ENCODE assay signal across 25 mouse cellular contexts in the genomic region with DNA sequence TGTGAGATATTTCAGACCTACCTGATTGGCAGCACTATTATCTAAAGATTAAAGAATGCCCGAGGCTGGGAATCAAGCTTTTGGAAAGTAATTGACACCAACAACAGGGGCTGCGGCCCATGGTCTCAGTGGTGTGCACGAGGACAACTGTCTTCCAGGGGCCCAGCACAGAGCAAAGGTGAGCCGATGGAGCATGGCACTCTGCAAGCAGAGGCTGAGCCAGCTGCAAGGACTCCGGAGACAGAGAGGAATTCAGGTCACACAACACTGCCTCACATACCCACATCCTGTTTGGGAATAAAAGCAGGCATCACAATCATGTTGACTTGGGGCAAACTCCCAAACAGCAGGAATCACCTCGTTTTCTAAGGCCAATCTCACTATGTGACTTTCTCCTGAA. TPM values are rescaled to one million over a fixed set of nuclear protein-coding genes. Genes with fewer than 3 reads are reported as not detected.
DNase-seq lines count a peak whose midpoint lies in the region; ATAC-seq and TF ChIP-seq lines count a peak whose summit lies in the region.
"Had no signal": no experiment of that assay in that cellular context is flagged by ENCODE, and none has a peak within 500 bp of the region (broad histone marks: within the 10 kb centered on the region; RNA-seq: fewer than 3 reads in every experiment).

No protein-coding gene starts in this region.

- DNase-seq in forebrain, embryonic 10.5 days (ENCODE audit: extremely low spot score, low spot score): peak; percentile 14
- DNase-seq in retina, postnatal 1 day: peak; percentile 32
- DNase-seq in retina, embryonic 14.5 days (ENCODE audit: low spot score): no peak
- DNase-seq in kidney, postnatal 36 days: peak; percentile 14 to 43
- peak; percentile 49 for DNase-seq in thymus, postnatal 4 days
- DNase-seq in frontal cortex, postnatal 25 days (ENCODE audit: low spot score in 2 of 2): no peak
- DNase-seq in layer of hippocampus, adult 2 months (ENCODE audit: low spot score in 2 of 2): no peak
- DNase-seq: adrenal gland, postnatal 25 days; cerebellum, adult 11-12 months; cerebellum, postnatal 25 days; gastrocnemius, postnatal 25 days; heart, adult 2 months; heart, postnatal 4 days; layer of hippocampus, postnatal 36 days; liver, embryonic 13.5 days; lung, embryonic 14.5 days; lung, postnatal 36 days; right cerebral cortex, postnatal 25 days had no signal

- no peaks in the 10 kb centered on the region; the same call in 1 of the 2 replicates for H3K27me3 ChIP-seq in forebrain, embryonic 10.5 days (ENCODE audit: poor library complexity, severe bottlenecking)
- no peaks in the 10 kb centered on the region for H3K27me3 ChIP-seq in forebrain, embryonic 12.5 days
- H3K27me3 ChIP-seq: heart, embryonic 15.5 days; limb, embryonic 13.5 days; liver, embryonic 13.5 days; neural tube, embryonic 12.5 days had no signal

- ATAC-seq in forebrain, embryonic 12.5 days (ENCODE audit: low FRiP score): no peak
- ATAC-seq: forebrain, embryonic 14.5 days had no signal

- H3K9me3 ChIP-seq in forebrain, embryonic 10.5 days: no peaks in the 10 kb centered on the region
- no peaks in the 10 kb centered on the region for H3K9me3 ChIP-seq in forebrain, embryonic 12.5 days
- H3K9me3 ChIP-seq: G1E; heart, embryonic 15.5 days; limb, embryonic 13.5 days; liver, embryonic 13.5 days; neural tube, embryonic 12.5 days had no signal

- H3K4me2 ChIP-seq in forebrain, embryonic 12.5 days: no peak overlapping the region
- H3K4me2 ChIP-seq: heart, embryonic 15.5 days; limb, embryonic 13.5 days; liver, embryonic 13.5 days; lung, embryonic 14.5 days; midbrain, embryonic 11.5 days; neural tube, embryonic 12.5 days had no signal

- TF ChIP-seq CTCF in layer of hippocampus, adult 2 months (conservative IDR thresholded peaks at IDR 0.05): no peak

- H3K36me3 ChIP-seq in forebrain, embryonic 10.5 days (replicated peaks): 0 out of 2 replicates have a peak, but pooled peaks cover 2% of the 10 kb centered on the region
- H3K36me3 ChIP-seq in forebrain, embryonic 12.5 days (replicated peaks): no peaks in the 10 kb centered on the region
- H3K36me3 ChIP-seq: G1E; heart, embryonic 15.5 days; limb, embryonic 13.5 days; liver, embryonic 13.5 days; neural tube, embryonic 12.5 days had no signal

- WGBS in forebrain, embryonic 10.5 days: 24% methylated on average over 6 of the region's 6 CpGs
- 21% methylated on average over 6 of the region's 6 CpGs for WGBS in forebrain, embryonic 12.5 days

- no peak overlapping the region for H3K27ac ChIP-seq in forebrain, embryonic 10.5 days
- no peak overlapping the region for H3K27ac ChIP-seq in forebrain, embryonic 12.5 days
- no peak overlapping the region for H3K27ac ChIP-seq in layer of hippocampus, adult 2 months
- H3K27ac ChIP-seq: heart, adult 2 months; heart, embryonic 15.5 days; limb, embryonic 13.5 days; liver, embryonic 13.5 days; neural tube, embryonic 12.5 days had no signal

- no peak overlapping the region for H3K9ac ChIP-seq in forebrain, embryonic 12.5 days
- H3K9ac ChIP-seq: heart, embryonic 15.5 days; limb, embryonic 13.5 days; liver, embryonic 13.5 days; lung, embryonic 14.5 days; neural tube, embryonic 12.5 days had no signal

- no peak overlapping the region for H3K4me3 ChIP-seq in forebrain, embryonic 10.5 days
- H3K4me3 ChIP-seq in forebrain, embryonic 12.5 days (replicated peaks): no peak overlapping the region
- H3K4me3 ChIP-seq in layer of hippocampus, adult 2 months: no peak overlapping the region
- H3K4me3 ChIP-seq: heart, adult 2 months; heart, embryonic 15.5 days; limb, embryonic 13.5 days; liver, embryonic 13.5 days; neural tube, embryonic 12.5 days had no signal

- H3K4me1 ChIP-seq in forebrain, embryonic 10.5 days: peaks cover 20% of the 10 kb centered on the region
- peaks cover 16% of the 10 kb centered on the region for H3K4me1 ChIP-seq in forebrain, embryonic 12.5 days

RNA-seq across cellular contexts. Expression of a gene that starts 5.5 kb away (rescaled TPM):
- polyA plus RNA-seq in forebrain, embryonic 10.5 days (2016; fragmentation: Nextera tagmentation; extraction: Ambion mirVana): 58.4 and 63.3 TPM in 2 replicates
- polyA plus RNA-seq in forebrain, embryonic 12.5 days (2016; fragmentation: Nextera tagmentation; extraction: Ambion mirVana): 51.1 and 60.4 TPM in 2 replicates
- total RNA-seq in layer of hippocampus, adult 2 months (2021): 10 to 100 TPM; 57.6 to 63.9 TPM
- total RNA-seq: G1E had no signal
- polyA plus RNA-seq: G1E had no signal

Comparison
In these comparisons a context has a peak if more than half of its experiments do, and no peak if none do; other contexts are left out.
1. DNase-seq: peak in forebrain, embryonic 10.5 days (single experiment), retina, postnatal 1 day (single experiment), kidney, postnatal 36 days (2 of 2) and thymus, postnatal 4 days (single experiment); none in retina, embryonic 14.5 days (single experiment), frontal cortex, postnatal 25 days (0 of 2) and layer of hippocampus, adult 2 months (0 of 2).